Mouse (Mus musculus) kidney, embryonic 14.5 days (tissue): ENCODE measurements around the gene Snx1. TPM values are rescaled to one million over a fixed set of nuclear protein-coding genes. Genes with fewer than 3 reads are reported as not detected.
A peak's percentile ranks its signal among the peaks of the same experiment; 100 is the strongest.

Source experiments
- ATAC-seq: fragments of 200-750 bp; cut with Nextera tagmentation; 2 replicates; pipeline ENCODE4 v1.8.0; 2017; ENCODE audit warnings: moderate number of reproducible peaks, mild to moderate bottlenecking, moderate TSS enrichment, moderate library complexity; ENCODE audit not compliant: low FRiP score, low TSS enrichment
- H3K27ac ChIP-seq: fragments of 300-500 bp; sonication (generic); 2 replicates; pipeline ENCODE4 v1.5.1; 2014; ENCODE audit warnings: low read depth, mild to moderate bottlenecking, low read length, moderate library complexity, mixed read lengths
- H3K27me3 ChIP-seq: fragments of 300-500 bp; sonication (generic); 2 replicates; pipeline ENCODE4 v1.6.1; 2014; ENCODE audit warnings: mild to moderate bottlenecking, low read length; ENCODE audit not compliant: control insufficient read depth, insufficient read depth
- H3K36me3 ChIP-seq: fragments of 300-500 bp; sonication (generic); 2 replicates; pipeline ENCODE4 v1.6.1; 2014; ENCODE audit warnings: low read length, mixed read lengths; ENCODE audit not compliant: control insufficient read depth, insufficient read depth
- H3K4me1 ChIP-seq: fragments of 300-500 bp; sonication (generic); 2 replicates; pipeline ENCODE4 v1.6.1; 2014; ENCODE audit warnings: low read length, mixed read lengths; ENCODE audit not compliant: control insufficient read depth, insufficient read depth
- H3K4me2 ChIP-seq: fragments of 300-500 bp; sonication (generic); replicated peaks from 2 replicates; pipeline ENCODE4 v1.6.1; 2014; ENCODE audit warnings: low read depth, mild to moderate bottlenecking, low read length
- H3K4me3 ChIP-seq: fragments of 300-500 bp; sonication (generic); 2 replicates; pipeline ENCODE4 v1.5.1; 2014; ENCODE audit warnings: mild to moderate bottlenecking, low read length
- H3K9ac ChIP-seq: fragments of 300-500 bp; sonication (generic); 2 replicates; pipeline ENCODE4 v1.6.1; 2014; ENCODE audit warnings: low read depth, mild to moderate bottlenecking, low read length, moderate library complexity
- H3K9me3 ChIP-seq: fragments of 300-500 bp; sonication (generic); 2 replicates; pipeline ENCODE4 v1.6.1; 2016; ENCODE audit warnings: low read length; ENCODE audit not compliant: control insufficient read depth
- WGBS: fragments of 180-500 bp; shearing (Covaris S2); extraction: QIAGEN DNeasy Blood & Tissue Kit; methylation state at CpG from one replicate; pipeline ENCODE4 v1.1.7; 2014; 5-methylcytosine and 5-hydroxymethylcytosine counted together
- polyA plus RNA-seq: library from polyadenylated mRNA; unstranded; fragments of >200 nt; fragmentation: Nextera tagmentation; extraction: Ambion mirVana; gene quantifications from 2 replicates; pipeline ENCODE4 v1.2.1, GENCODE M21; 2014

Gene Snx1
- polyA plus RNA-seq, 1 experiment from 2014 or later, result 130 TPM

GRCm38 (mm10) chr9:66123648-66124047 is 2.7 kb downstream of the Snx1 start:
- WGBS, result 5% methylated on average over 5 of the region's 5 CpGs
- no peak for ATAC-seq
- Histone ChIP-seq H3K27me3 (no peaks in the 10 kb centered on the region), H3K4me2 (peak overlapping the region; percentile 70), H3K36me3 (no peaks in the 10 kb centered on the region), H3K4me1 (peaks cover 19% of the 10 kb centered on the region), H3K27ac (peak overlapping the region; percentile 82; the same call in 1 of the 2 replicates), H3K9ac (peak overlapping the region; percentile 84; the same call in 1 of the 2 replicates), H3K9me3 (no peaks in the 10 kb centered on the region), H3K4me3 (peak overlapping the region; percentile 91)

- H3K4me2 ChIP-seq, result no peak overlapping the region
- H3K9ac ChIP-seq, result no peak overlapping the region
- no peaks in the 10 kb centered on the region for H3K9me3 ChIP-seq
- ATAC-seq, result no peak
- H3K27ac ChIP-seq, result no peak overlapping the region
- H3K36me3 ChIP-seq, result no peaks in the 10 kb centered on the region
- no peaks in the 10 kb centered on the region for H3K27me3 ChIP-seq
- peaks cover 10% of the 10 kb centered on the region for H3K4me1 ChIP-seq
- no peak overlapping the region for H3K4me3 ChIP-seq
Measured at GRCm38 (mm10) chr9:66121421-66121820, 5.0 kb downstream of the Snx1 start.

- Histone ChIP-seq H3K9ac (no peak overlapping the region), H3K4me2 (no peak overlapping the region), H3K4me3 (no peak overlapping the region), H3K36me3 (no peaks in the 10 kb centered on the region), H3K9me3 (no peaks in the 10 kb centered on the region), H3K4me1 (peaks cover 10% of the 10 kb centered on the region), H3K27me3 (no peaks in the 10 kb centered on the region), H3K27ac (no peak overlapping the region)
- 82% methylated on average over 3 of the region's 3 CpGs for WGBS
- no peak for ATAC-seq
Measured at GRCm38 (mm10) chr9:66120945-66121344, 5.4 kb downstream of the Snx1 start.

- Histone ChIP-seq H3K9ac (no peak overlapping the region), H3K9me3 (no peaks in the 10 kb centered on the region), H3K27ac (no peak overlapping the region), H3K4me3 (no peak overlapping the region), H3K4me1 (peaks cover 5% of the 10 kb centered on the region), H3K4me2 (no peak overlapping the region), H3K27me3 (no peaks in the 10 kb centered on the region), H3K36me3 (peaks cover 4% of the 10 kb centered on the region; the same call in 1 of the 2 replicates)
- 92% methylated on average over 4 of the region's 4 CpGs for WGBS
- no peak for ATAC-seq
Measured at GRCm38 (mm10) chr9:66120106-66120505, 6.3 kb downstream of the Snx1 start.

GRCm38 (mm10) chr9:66119498-66119897 is 6.9 kb downstream of the Snx1 start:
- H3K4me3 ChIP-seq, result no peak overlapping the region
- H3K9me3 ChIP-seq, result no peaks in the 10 kb centered on the region
- no peak overlapping the region for H3K9ac ChIP-seq
- no peak overlapping the region for H3K27ac ChIP-seq
- H3K4me2 ChIP-seq, result no peak overlapping the region
- WGBS, result 94% methylated on average over 2 of the region's 2 CpGs
- H3K36me3 ChIP-seq, result peaks cover 5% of the 10 kb centered on the region; the same call in 1 of the 2 replicates
- H3K4me1 ChIP-seq, result peaks cover 5% of the 10 kb centered on the region
- no peak for ATAC-seq
- no peaks in the 10 kb centered on the region for H3K27me3 ChIP-seq

- no peaks in the 10 kb centered on the region for H3K27me3 ChIP-seq
- no peak for ATAC-seq
- H3K4me1 ChIP-seq, result no peaks in the 10 kb centered on the region
- no peak overlapping the region for H3K27ac ChIP-seq
- no peak overlapping the region for H3K4me2 ChIP-seq
- peaks cover 16% of the 10 kb centered on the region; the same call in 1 of the 2 replicates for H3K36me3 ChIP-seq
- H3K9me3 ChIP-seq, result no peaks in the 10 kb centered on the region
- WGBS, result 60% methylated on average over 8 of the region's 8 CpGs
- no peak overlapping the region for H3K9ac ChIP-seq
- no peak overlapping the region for H3K4me3 ChIP-seq
Measured at GRCm38 (mm10) chr9:66116890-66117289, 9.5 kb downstream of the Snx1 start.

- H3K27ac ChIP-seq, result no peak overlapping the region
- H3K4me2 ChIP-seq, result no peak overlapping the region
- no peaks in the 10 kb centered on the region for H3K4me1 ChIP-seq
- H3K36me3 ChIP-seq, result peaks cover 19% of the 10 kb centered on the region
- H3K9me3 ChIP-seq, result no peaks in the 10 kb centered on the region
- no peaks in the 10 kb centered on the region for H3K27me3 ChIP-seq
- H3K9ac ChIP-seq, result no peak overlapping the region
- H3K4me3 ChIP-seq, result no peak overlapping the region
- 93% methylated on average over 3 of the region's 3 CpGs for WGBS
- ATAC-seq, result no peak
Measured at GRCm38 (mm10) chr9:66114341-66114740, 12.0 kb downstream of the Snx1 start.

GRCm38 (mm10) chr9:66110611-66111379 is 15.6 kb downstream of the Snx1 start:
- Histone ChIP-seq H3K4me3 (no peak overlapping the region), H3K27me3 (no peaks in the 10 kb centered on the region), H3K9ac (no peak overlapping the region), H3K27ac (no peak overlapping the region), H3K36me3 (peaks cover 43% of the 10 kb centered on the region), H3K9me3 (no peaks in the 10 kb centered on the region), H3K4me1 (no peaks in the 10 kb centered on the region), H3K4me2 (no peak overlapping the region)
- 77% methylated on average over 8 of the region's 8 CpGs for WGBS
- ATAC-seq, result no peak

GRCm38 (mm10) chr9:66110126-66110525 is 16.3 kb downstream of the Snx1 start:
- H3K9ac ChIP-seq, result no peak overlapping the region
- peaks cover 44% of the 10 kb centered on the region for H3K36me3 ChIP-seq
- WGBS, result 75% methylated on average over 8 of the region's 8 CpGs

More at GRCm38 (mm10) chr9:66110126-66110525, 16.3 kb downstream of the Snx1 start:
- Histone ChIP-seq H3K4me3 (no peak overlapping the region), H3K4me2 (no peak overlapping the region), H3K27ac (no peak overlapping the region), H3K9me3 (no peaks in the 10 kb centered on the region), H3K27me3 (no peaks in the 10 kb centered on the region), H3K4me1 (no peaks in the 10 kb centered on the region)
- ATAC-seq, result no peak
